Mouse (Mus musculus) ES-E14 (cell line): ENCODE data around the gene Rbm39.

ENCODE experiments used
- CHD2 ChIP-seq: IDR thresholded peaks from 2 replicates; pipeline ENCODE4 v1.6.1; 2014; ENCODE audit warnings: mild to moderate bottlenecking, low read depth, low read length, inconsistent platforms
- HCFC1 ChIP-seq: IDR thresholded peaks from 2 replicates; pipeline ENCODE4 v1.6.1; 2012; ENCODE audit warnings: low read length, inconsistent platforms, borderline replicate concordance; ENCODE audit not compliant: insufficient read depth
- ZNF384 ChIP-seq: IDR thresholded peaks from 2 replicates; pipeline ENCODE4 v1.6.1; 2012; ENCODE audit warnings: low read depth, low read length, inconsistent platforms

GRCm38 (mm10) chr2:156203917-156204316, 23.9 kb upstream of the Rbm39 start:
- TF ChIP-seq HCFC1 (no peak), CHD2 (no peak), ZNF384 (no peak)
